Mouse (Mus musculus): Measurements from ENCODE around the gene Fndc3b.

DNA sequence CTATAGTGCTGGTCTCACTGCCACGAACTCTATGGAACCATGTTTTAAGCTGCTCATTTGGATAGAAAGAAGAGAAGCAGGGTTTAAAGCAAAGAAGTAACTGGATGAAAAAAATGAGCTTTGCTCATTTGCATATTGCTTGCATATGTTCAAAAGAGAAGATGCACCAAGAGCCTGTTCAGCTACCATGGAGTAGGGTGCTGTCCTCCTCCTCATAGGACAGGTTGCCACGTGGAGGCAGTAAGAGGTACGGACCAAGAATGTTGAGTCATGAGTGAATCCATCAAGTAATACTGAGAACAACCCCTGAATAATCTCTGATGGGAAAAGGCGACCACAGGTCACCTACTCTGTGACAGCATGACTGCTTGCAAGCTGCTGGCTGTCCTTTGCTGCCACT, 226.0 kb downstream of the Fndc3b start:
- TF ChIP-seq CTCF (IDR thresholded peaks at IDR 0.05; ENCODE audit: low read depth) = no peak
- no peak for TF ChIP-seq EP300 (IDR thresholded peaks at IDR 0.05; ENCODE audit: low read depth)

Data from liver, postnatal 0 days (tissue).